Mouse (Mus musculus) spleen, adult 2 months (tissue): ENCODE results near the gene Lrrc8e.

Experiments
- CTCF ChIP-seq: fragments of 200-500 bp; IDR thresholded peaks from 2 replicates; pipeline ENCODE4 v1.5.1; 2011; ENCODE audit warnings: mild to moderate bottlenecking, inconsistent platforms; ENCODE audit not compliant: insufficient read depth, insufficient read length, insufficient replicate concordance; ENCODE audit errors: extremely low read depth
- POLR2A ChIP-seq: fragments of 200-500 bp; IDR thresholded peaks from 2 replicates; pipeline ENCODE4 v1.6.1; 2011; ENCODE audit warnings: low read depth, low read length, inconsistent platforms

DNA sequence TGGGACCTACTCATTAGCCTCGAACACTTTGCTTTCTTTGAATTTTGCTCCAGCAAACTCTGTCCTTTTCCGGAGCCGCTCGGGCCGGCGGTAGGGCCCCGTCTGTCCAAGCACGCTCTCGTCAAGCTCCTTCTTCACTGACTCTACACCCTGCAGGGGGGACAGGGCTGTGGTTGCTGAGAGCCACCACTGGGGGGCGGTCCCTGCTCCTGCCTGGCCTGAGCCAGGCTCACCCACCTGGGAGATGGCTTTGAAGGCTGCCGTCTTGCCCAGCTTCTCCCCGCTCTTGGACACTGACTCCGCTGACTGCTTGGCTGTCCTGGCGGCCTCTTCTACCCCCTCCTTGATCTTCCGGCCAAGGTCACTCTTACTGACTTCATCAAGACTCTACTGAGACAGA is 41.0 kb downstream of the Lrrc8e start:
- peak; percentile 52; the same call in 1 of the 2 replicates for TF ChIP-seq CTCF
- no peak for TF ChIP-seq POLR2A
